In the genomic region with DNA sequence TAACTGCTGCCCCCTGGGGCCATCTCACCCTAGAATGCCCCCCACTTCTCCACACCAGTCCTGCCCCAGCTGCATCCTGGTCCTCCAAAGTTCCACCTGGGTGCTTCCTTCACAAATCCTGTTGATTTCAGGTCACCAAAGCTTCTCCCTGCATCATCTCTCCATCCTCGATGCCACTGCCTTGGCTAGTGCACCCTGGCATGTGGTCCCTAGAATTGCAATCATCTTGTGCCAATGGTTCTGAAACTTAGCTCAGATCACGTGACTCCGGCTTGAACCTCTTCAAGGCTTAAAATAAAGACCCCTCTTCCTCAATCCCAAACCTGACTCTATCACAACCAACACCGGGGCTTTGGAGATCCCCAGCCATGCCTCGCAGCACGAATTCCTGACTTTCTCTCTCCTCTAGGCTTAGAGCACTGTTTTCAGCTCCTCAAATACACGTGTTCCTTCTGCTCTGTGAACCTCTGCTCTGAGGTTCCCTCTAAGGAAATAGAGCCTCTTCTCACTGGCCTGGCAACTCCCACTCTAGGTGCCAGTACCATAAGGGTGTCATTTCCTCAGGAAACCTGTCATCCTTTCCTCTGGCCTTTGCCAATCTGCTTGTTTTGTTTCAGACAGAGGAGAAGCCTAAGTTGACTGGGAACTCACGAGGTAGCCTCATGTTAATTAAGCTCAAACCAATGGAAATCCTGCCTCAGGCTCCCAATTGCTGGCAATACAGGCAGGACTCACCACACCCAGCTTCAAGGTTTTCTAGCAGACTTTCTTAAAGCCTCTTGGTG, we compare ENCODE assay signal across 12 mouse cellular contexts. TPM values are rescaled to one million over a fixed set of nuclear protein-coding genes. Genes with fewer than 3 reads are reported as not detected.
A peak's percentile ranks its signal among the peaks of the same experiment; 100 is the strongest.
DNase-seq lines count a peak whose midpoint lies in the region; ATAC-seq lines count a peak whose summit lies in the region.
"Had no signal": no experiment of that assay in that cellular context is flagged by ENCODE, and none has a peak within 500 bp of the region (broad histone marks: within the 10 kb centered on the region; RNA-seq: fewer than 3 reads in every experiment).

No protein-coding gene starts in this region.

- DNase-seq in heart, adult 11 months = peak; percentile 76
- no peak for DNase-seq in heart, adult 18-20 months
- no peak for DNase-seq in forebrain, embryonic 10.5 days (ENCODE audit: extremely low spot score, low spot score)
- DNase-seq in ovary, adult 18-20 months (ENCODE audit: low spot score) = no peak
- DNase-seq in retina, postnatal 1 day = no peak
- DNase-seq: lung, postnatal 14 days had no signal

- H3K27ac ChIP-seq in forebrain, embryonic 10.5 days = peak overlapping the region; percentile 53
- H3K27ac ChIP-seq in hindbrain, embryonic 16.5 days (ENCODE audit: low read depth, low read length) = peak overlapping the region; percentile 44; the same call in 1 of the 2 replicates
- H3K27ac ChIP-seq in neural tube, embryonic 14.5 days (ENCODE audit: low read depth, low read length) = no peak overlapping the region; the same call in 1 of the 2 replicates
- no peak overlapping the region for H3K27ac ChIP-seq in kidney, embryonic 15.5 days
- H3K27ac ChIP-seq: limb, embryonic 12.5 days; stomach, embryonic 15.5 days had no signal

- peaks cover 61% of the 10 kb centered on the region for H3K4me1 ChIP-seq in forebrain, embryonic 10.5 days
- peaks cover 25% of the 10 kb centered on the region for H3K4me1 ChIP-seq in hindbrain, embryonic 16.5 days (ENCODE audit: control insufficient read depth, insufficient read depth, low read depth, low read length)
- peaks cover 18% of the 10 kb centered on the region; the same call in 1 of the 2 replicates for H3K4me1 ChIP-seq in neural tube, embryonic 14.5 days (ENCODE audit: control insufficient read depth, insufficient read depth, low read length)
- peaks cover 18% of the 10 kb centered on the region for H3K4me1 ChIP-seq in kidney, embryonic 15.5 days
- H3K4me1 ChIP-seq: stomach, embryonic 15.5 days had no signal

- H3K4me3 ChIP-seq in forebrain, embryonic 10.5 days = peak overlapping the region; percentile 78
- peak overlapping the region; percentile 64 for H3K4me3 ChIP-seq in hindbrain, embryonic 16.5 days (ENCODE audit: low read length)
- H3K4me3 ChIP-seq in neural tube, embryonic 14.5 days (ENCODE audit: low read depth, low read length) = peak overlapping the region; percentile 47
- no peak overlapping the region for H3K4me3 ChIP-seq in kidney, embryonic 15.5 days (replicated peaks)
- H3K4me3 ChIP-seq: limb, embryonic 12.5 days; stomach, embryonic 15.5 days had no signal

- H3K27me3 ChIP-seq in forebrain, embryonic 10.5 days (ENCODE audit: poor library complexity, severe bottlenecking) = peaks cover 57% of the 10 kb centered on the region
- H3K27me3 ChIP-seq in hindbrain, embryonic 16.5 days (replicated peaks; ENCODE audit: control insufficient read depth, insufficient read depth, low read length) = no peaks in the 10 kb centered on the region
- no peaks in the 10 kb centered on the region for H3K27me3 ChIP-seq in neural tube, embryonic 14.5 days (ENCODE audit: control insufficient read depth, insufficient read depth, low read length)
- peaks cover 57% of the 10 kb centered on the region for H3K27me3 ChIP-seq in kidney, embryonic 15.5 days

- WGBS in forebrain, embryonic 10.5 days = 43% methylated on average over 8 of the region's 8 CpGs
- WGBS in hindbrain, embryonic 16.5 days = 33% methylated on average over 8 of the region's 8 CpGs
- WGBS in neural tube, embryonic 14.5 days = 42% methylated on average over 8 of the region's 8 CpGs
- 46% methylated on average over 8 of the region's 8 CpGs for WGBS in kidney, embryonic 15.5 days

- H3K4me2 ChIP-seq in hindbrain, embryonic 16.5 days (ENCODE audit: low read length) = peak overlapping the region; percentile 79
- peak overlapping the region; percentile 49 for H3K4me2 ChIP-seq in neural tube, embryonic 14.5 days (ENCODE audit: low read depth, low read length)
- no peak overlapping the region for H3K4me2 ChIP-seq in kidney, embryonic 15.5 days
- H3K4me2 ChIP-seq: limb, embryonic 12.5 days; stomach, embryonic 15.5 days had no signal

- H3K9ac ChIP-seq in hindbrain, embryonic 16.5 days (ENCODE audit: low read depth, low read length) = peak overlapping the region; percentile 33; the same call in 1 of the 2 replicates
- peak overlapping the region; percentile 67; the same call in 1 of the 2 replicates for H3K9ac ChIP-seq in neural tube, embryonic 14.5 days (replicated peaks; ENCODE audit: low read depth, low read length)
- H3K9ac ChIP-seq in kidney, embryonic 15.5 days = no peak overlapping the region
- H3K9ac ChIP-seq: limb, embryonic 12.5 days; stomach, embryonic 15.5 days had no signal

- H3K9me3 ChIP-seq in forebrain, embryonic 10.5 days = no peaks in the 10 kb centered on the region
- no peaks in the 10 kb centered on the region for H3K9me3 ChIP-seq in hindbrain, embryonic 16.5 days (ENCODE audit: control insufficient read depth, low read length)
- no peaks in the 10 kb centered on the region for H3K9me3 ChIP-seq in neural tube, embryonic 14.5 days (ENCODE audit: control insufficient read depth, low read length)
- no peaks in the 10 kb centered on the region for H3K9me3 ChIP-seq in kidney, embryonic 15.5 days (replicated peaks)
- H3K9me3 ChIP-seq: limb, embryonic 12.5 days; stomach, embryonic 15.5 days had no signal

- ATAC-seq in hindbrain, embryonic 16.5 days = no peak
- no peak for ATAC-seq in neural tube, embryonic 14.5 days (ENCODE audit: low read depth)
- ATAC-seq in kidney, embryonic 15.5 days (replicated peaks; ENCODE audit: low FRiP score) = no peak

- no peaks in the 10 kb centered on the region; the same call in 1 of the 2 replicates for H3K36me3 ChIP-seq in forebrain, embryonic 10.5 days (replicated peaks)
- no peaks in the 10 kb centered on the region for H3K36me3 ChIP-seq in hindbrain, embryonic 16.5 days (ENCODE audit: control insufficient read depth, insufficient read depth, low read length)
- no peaks in the 10 kb centered on the region for H3K36me3 ChIP-seq in neural tube, embryonic 14.5 days (ENCODE audit: control insufficient read depth, insufficient read depth, low read length)
- no peaks in the 10 kb centered on the region for H3K36me3 ChIP-seq in kidney, embryonic 15.5 days
- H3K36me3 ChIP-seq: limb, embryonic 12.5 days; stomach, embryonic 15.5 days had no signal

RNA-seq across cellular contexts. Expression of gene Kcnk10, which starts 6.0 kb away (rescaled TPM):
- total RNA-seq in heart, adult 18-20 months (2021) = under 1 TPM in 1 of 2 experiments, not detected in 1; 0.05 TPM
- polyA plus RNA-seq in forebrain, embryonic 10.5 days (2016; fragmentation: Nextera tagmentation; extraction: Ambion mirVana) = 15.8 and 18.6 TPM in 2 replicates
- 33.9 and 35.0 TPM in 2 replicates for polyA plus RNA-seq in hindbrain, embryonic 16.5 days (2015; fragmentation: Nextera tagmentation; extraction: Ambion mirVana)
- 40.1 and 50.5 TPM in 2 replicates for polyA plus RNA-seq in neural tube, embryonic 14.5 days (2014; fragmentation: Nextera tagmentation; extraction: Ambion mirVana)
- polyA plus RNA-seq in kidney, embryonic 15.5 days (2015; fragmentation: Nextera tagmentation; extraction: Ambion mirVana) = 0.90 and 1.5 TPM in 2 replicates
- polyA plus RNA-seq: heart, postnatal 0 days had no signal

RNA-seq across cellular contexts. Expression of gene Spata7, which starts 55.9 kb away (rescaled TPM):
- total RNA-seq in heart, adult 18-20 months (2021) = 1 to 10 TPM; 4.4 to 5.8 TPM
- 22.4 and 23.6 TPM in 2 replicates for polyA plus RNA-seq in forebrain, embryonic 10.5 days (2016; fragmentation: Nextera tagmentation; extraction: Ambion mirVana)
- polyA plus RNA-seq in hindbrain, embryonic 16.5 days (2015; fragmentation: Nextera tagmentation; extraction: Ambion mirVana) = 30.9 and 35.9 TPM in 2 replicates
- 36.2 and 40.9 TPM in 2 replicates for polyA plus RNA-seq in neural tube, embryonic 14.5 days (2014; fragmentation: Nextera tagmentation; extraction: Ambion mirVana)
- 17.5 and 18.0 TPM in 2 replicates for polyA plus RNA-seq in kidney, embryonic 15.5 days (2015; fragmentation: Nextera tagmentation; extraction: Ambion mirVana)

Comparison
In these comparisons a context has a peak if more than half of its experiments do, and no peak if none do; other contexts are left out.
1. H3K27ac ChIP-seq: peak in forebrain, embryonic 10.5 days (single experiment) and hindbrain, embryonic 16.5 days (single experiment); none in neural tube, embryonic 14.5 days (single experiment) and kidney, embryonic 15.5 days (single experiment).